Mouse (Mus musculus) forebrain, embryonic 14.5 days (tissue): ENCODE results near the gene Srrm2. TPM values are rescaled to one million over a fixed set of nuclear protein-coding genes. Genes with fewer than 3 reads are reported as not detected.
A peak's percentile ranks its signal among the peaks of the same experiment; 100 is the strongest.

Source experiments
- ATAC-seq: fragments of 200-750 bp; cut with Nextera tagmentation; 2 replicates; pipeline ENCODE4 v1.8.0; 2017; ENCODE audit warnings: mild to moderate bottlenecking, moderate library complexity
- DNase-seq: peaks from one replicate; pipeline ENCODE4 v3.0.0-alpha.2; 2015; ENCODE audit warnings: low spot score
- H3K27ac ChIP-seq: fragments of 300-500 bp; sonication (generic); 2 replicates; pipeline ENCODE4 v1.5.1; 2014; ENCODE audit warnings: low read depth, mild to moderate bottlenecking, control low read depth, low read length, moderate library complexity
- H3K27me3 ChIP-seq: fragments of 300-500 bp; sonication (generic); replicated peaks from 2 replicates; pipeline ENCODE4 v1.6.1; 2014; ENCODE audit warnings: low read length, control low read depth, mixed read lengths; ENCODE audit not compliant: control insufficient read depth, insufficient read depth
- H3K36me3 ChIP-seq: fragments of 300-500 bp; sonication (generic); 2 replicates; pipeline ENCODE4 v1.6.1; 2014; ENCODE audit warnings: low read length, control low read depth; ENCODE audit not compliant: control insufficient read depth, insufficient read depth
- H3K4me1 ChIP-seq: fragments of 300-500 bp; sonication (generic); 2 replicates; pipeline ENCODE4 v1.6.1; 2014; ENCODE audit warnings: antibody characterized with exemption, low read length, control low read depth; ENCODE audit not compliant: control insufficient read depth, insufficient read depth
- H3K4me2 ChIP-seq: fragments of 300-500 bp; sonication (generic); 2 replicates; pipeline ENCODE4 v1.6.1; 2014; ENCODE audit warnings: mild to moderate bottlenecking, control low read depth, low read length
- H3K4me3 ChIP-seq: fragments of 300-500 bp; sonication (generic); 2 replicates; pipeline ENCODE4 v1.5.1; 2014; ENCODE audit warnings: low read depth, low read length, control low read depth
- H3K9ac ChIP-seq: fragments of 300-500 bp; sonication (generic); 2 replicates; pipeline ENCODE4 v1.6.1; 2014; ENCODE audit warnings: mild to moderate bottlenecking, low read length, control low read depth, moderate library complexity
- H3K9me3 ChIP-seq: fragments of 300-500 bp; sonication (generic); replicated peaks from 2 replicates; pipeline ENCODE4 v1.6.1; 2016; ENCODE audit warnings: low read length, control low read depth, mixed read lengths; ENCODE audit not compliant: control insufficient read depth
- WGBS: fragments of 180-500 bp; shearing (Covaris S2); extraction: QIAGEN DNeasy Blood & Tissue Kit; methylation state at CpG from one replicate; pipeline ENCODE4 v1.1.7; 2014; 5-methylcytosine and 5-hydroxymethylcytosine counted together
- polyA plus RNA-seq: library from polyadenylated mRNA; unstranded; fragments of >200 nt; fragmentation: Nextera tagmentation; extraction: Ambion mirVana; gene quantifications from 2 replicates; pipeline ENCODE4 v1.2.1, GENCODE M21; 2014

The Srrm2 gene
- polyA plus RNA-seq, 1 experiment from 2014 or later = 226 TPM

DNA sequence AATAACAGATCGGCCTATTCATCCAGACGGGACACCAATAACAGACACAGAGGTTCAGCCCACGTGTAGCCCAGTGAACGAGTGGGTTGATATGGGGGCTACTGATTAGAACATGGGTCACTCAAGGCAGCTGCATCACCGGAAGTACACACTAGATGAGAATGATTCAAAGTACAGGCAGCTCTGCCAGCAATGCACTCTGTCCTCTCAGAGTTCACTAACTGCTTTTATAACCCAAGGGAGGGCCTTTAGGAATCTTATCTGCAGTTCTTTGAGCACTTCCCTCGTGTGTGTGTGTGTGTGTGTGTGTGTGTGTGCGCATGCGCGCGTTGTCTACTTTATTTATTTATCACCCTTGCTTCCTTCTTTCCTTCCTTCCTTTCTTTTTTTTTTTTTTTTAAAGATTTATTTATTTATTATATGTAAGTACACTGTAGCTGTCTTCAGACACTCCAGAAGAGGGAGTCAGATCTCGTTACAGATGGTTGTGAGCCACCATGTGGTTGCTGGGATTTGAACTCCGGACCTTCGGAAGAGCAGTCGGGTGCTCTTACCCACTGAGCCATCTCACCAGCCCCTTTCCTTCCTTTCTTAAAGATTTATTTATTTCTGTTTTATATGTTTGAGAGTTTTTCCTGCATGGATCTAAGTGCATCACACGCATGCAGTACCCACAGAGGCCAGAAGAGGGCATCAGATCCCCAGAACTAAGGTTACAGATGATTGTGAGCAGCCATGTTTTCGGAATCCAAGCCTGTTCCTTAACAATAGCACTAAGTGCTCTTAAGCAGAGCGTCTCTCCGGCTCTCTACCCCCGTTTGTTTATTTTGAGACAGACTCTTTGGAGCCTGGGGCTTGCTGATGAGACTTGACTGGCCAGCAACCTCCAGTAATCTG is 60.8 kb downstream of the Srrm2 start:
- H3K27me3 ChIP-seq = no peaks in the 10 kb centered on the region
- no peak overlapping the region for H3K4me2 ChIP-seq
- DNase-seq (peak; percentile 80), ATAC-seq (peak; percentile 62)
- 60% methylated on average over 18 of the region's 19 CpGs for WGBS
- no peaks in the 10 kb centered on the region for H3K9me3 ChIP-seq
- no peak overlapping the region for H3K4me3 ChIP-seq
- no peaks in the 10 kb centered on the region for H3K36me3 ChIP-seq
- no peak overlapping the region for H3K9ac ChIP-seq
- no peak overlapping the region for H3K27ac ChIP-seq
- no peaks in the 10 kb centered on the region for H3K4me1 ChIP-seq

DNA sequence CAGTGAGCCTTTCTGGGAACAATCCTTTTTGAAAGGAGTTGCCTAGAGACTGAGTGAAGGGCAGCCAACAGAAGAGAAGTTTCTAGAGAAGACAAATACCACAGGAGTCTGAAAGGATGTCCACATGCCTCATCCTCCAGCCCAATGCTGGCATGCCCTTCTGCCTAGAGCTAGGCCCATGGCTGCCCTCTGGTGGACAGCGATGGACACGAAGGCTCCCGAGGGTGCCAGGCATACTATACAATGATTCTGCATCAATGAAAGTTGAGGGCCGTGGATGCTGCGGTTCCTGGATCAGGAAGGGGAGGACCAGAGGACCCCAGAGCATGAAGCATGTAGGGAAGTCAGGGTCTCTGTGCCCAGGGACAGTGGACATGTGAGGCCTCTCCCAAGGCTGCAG is 63.0 kb downstream of the Srrm2 start:
- H3K4me2 ChIP-seq = no peak overlapping the region
- no peaks in the 10 kb centered on the region for H3K9me3 ChIP-seq
- H3K9ac ChIP-seq = no peak overlapping the region
- no peaks in the 10 kb centered on the region for H3K36me3 ChIP-seq
- H3K27me3 ChIP-seq = no peaks in the 10 kb centered on the region
- no peak overlapping the region for H3K27ac ChIP-seq
- 43% methylated on average over 5 of the region's 5 CpGs for WGBS
- ATAC-seq (no peak), DNase-seq (peak; percentile 58)
- no peak overlapping the region for H3K4me3 ChIP-seq
- H3K4me1 ChIP-seq = no peaks in the 10 kb centered on the region

DNA sequence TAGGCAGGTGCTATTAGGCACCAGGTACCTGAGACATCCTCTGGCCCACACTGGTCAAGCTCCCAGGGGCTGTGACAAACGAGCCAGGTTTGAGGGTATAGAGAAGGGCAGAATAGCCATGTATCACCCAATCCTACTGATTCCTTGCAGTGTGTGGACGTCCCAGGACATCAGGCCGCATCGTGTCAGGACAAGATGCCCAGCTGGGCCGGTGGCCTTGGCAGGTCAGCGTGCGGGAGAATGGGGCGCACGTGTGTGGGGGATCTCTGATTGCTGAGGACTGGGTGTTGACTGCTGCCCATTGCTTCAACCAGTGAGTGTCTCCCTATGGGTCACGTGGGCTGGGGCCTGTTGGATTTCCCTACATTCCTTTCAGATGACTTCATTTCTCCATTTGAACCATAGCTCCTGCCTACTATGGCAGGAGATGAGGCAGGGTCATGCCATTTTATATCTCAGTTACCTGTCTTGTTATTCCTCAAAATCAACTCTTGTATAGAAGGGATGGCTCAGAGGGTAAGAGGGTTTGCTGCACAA is 64.0 kb downstream of the Srrm2 start:
- 92% methylated on average over 10 of the region's 10 CpGs for WGBS
- H3K9me3 ChIP-seq = no peaks in the 10 kb centered on the region
- no peaks in the 10 kb centered on the region for H3K36me3 ChIP-seq
- H3K4me3 ChIP-seq = no peak overlapping the region
- H3K4me2 ChIP-seq = no peak overlapping the region
- no peaks in the 10 kb centered on the region for H3K4me1 ChIP-seq
- H3K27ac ChIP-seq = no peak overlapping the region
- H3K9ac ChIP-seq = no peak overlapping the region
- DNase-seq = no peak
- no peaks in the 10 kb centered on the region for H3K27me3 ChIP-seq
- ATAC-seq = no peak

DNA sequence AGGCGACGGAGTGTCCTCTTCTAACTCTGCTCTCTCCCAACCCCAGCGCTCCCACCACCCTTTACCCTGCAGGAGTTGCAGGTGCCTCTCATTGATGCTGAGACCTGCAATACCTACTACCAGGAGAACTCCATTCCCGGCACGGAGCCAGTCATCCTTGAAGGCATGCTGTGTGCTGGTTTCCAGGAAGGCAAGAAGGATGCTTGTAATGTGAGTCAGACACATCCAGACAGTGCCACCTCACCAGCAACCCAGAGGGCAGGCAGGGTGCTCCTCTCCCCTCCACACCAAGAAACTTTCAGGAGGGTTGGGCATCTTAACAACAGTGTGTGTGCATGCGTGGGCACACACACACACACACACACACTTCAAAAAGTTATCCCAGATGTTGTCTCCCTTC is 66.9 kb downstream of the Srrm2 start:
- Histone ChIP-seq H3K9me3 (no peaks in the 10 kb centered on the region), H3K4me2 (no peak overlapping the region), H3K36me3 (no peaks in the 10 kb centered on the region), H3K4me3 (no peak overlapping the region), H3K27ac (no peak overlapping the region), H3K27me3 (no peaks in the 10 kb centered on the region), H3K9ac (no peak overlapping the region), H3K4me1 (no peaks in the 10 kb centered on the region)
- ATAC-seq (no peak), DNase-seq (no peak)
- WGBS = 81% methylated on average over 6 of the region's 6 CpGs

DNA sequence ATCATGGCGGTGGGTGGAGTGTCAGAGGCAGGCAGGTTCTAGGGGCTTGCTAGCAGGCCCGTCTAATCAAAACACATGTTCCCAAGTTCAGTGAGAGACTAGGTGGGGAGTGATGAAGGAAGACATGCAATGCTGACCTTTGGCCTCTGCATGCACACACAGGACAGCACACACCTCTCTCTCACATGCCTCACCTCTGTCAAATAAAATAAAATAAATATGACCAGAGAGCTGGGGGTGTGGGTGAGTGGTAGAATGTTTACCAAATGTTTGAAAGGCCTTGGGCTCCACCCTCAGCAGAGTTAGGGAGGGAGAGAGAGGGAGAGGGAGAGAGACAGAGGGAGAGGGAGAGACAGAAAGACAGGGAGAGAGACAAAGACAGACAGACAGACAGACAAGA is 67.6 kb downstream of the Srrm2 start:
- H3K4me3 ChIP-seq = no peak overlapping the region
- no peak for DNase-seq
- H3K27me3 ChIP-seq = no peaks in the 10 kb centered on the region
- ATAC-seq = no peak
- no peak overlapping the region for H3K27ac ChIP-seq
- H3K4me2 ChIP-seq = no peak overlapping the region
- 88% methylated on average over 2 of the region's 2 CpGs for WGBS
- no peak overlapping the region for H3K9ac ChIP-seq
- H3K4me1 ChIP-seq = no peaks in the 10 kb centered on the region
- no peaks in the 10 kb centered on the region for H3K36me3 ChIP-seq
- H3K9me3 ChIP-seq = no peaks in the 10 kb centered on the region

DNA sequence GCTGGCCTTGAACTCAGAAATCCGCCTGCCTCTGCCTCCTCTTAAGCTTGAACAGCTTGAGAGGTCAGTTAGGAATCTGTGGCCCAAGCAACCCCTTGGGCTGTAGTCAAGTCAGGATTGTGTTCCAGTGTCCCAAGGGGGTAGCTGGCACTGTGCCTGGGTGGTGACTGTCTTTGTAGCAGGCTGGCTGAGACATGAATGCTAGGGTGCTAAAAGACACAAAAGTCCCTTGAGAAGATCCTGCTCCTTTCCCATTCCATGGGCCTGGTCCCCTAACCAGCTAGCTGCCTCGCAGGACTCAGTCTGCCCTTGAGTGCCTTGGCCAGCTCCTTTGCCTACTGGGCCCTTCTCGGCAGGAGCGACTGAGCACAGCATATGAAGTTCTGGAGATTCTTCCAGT is 72.6 kb downstream of the Srrm2 start:
- no peaks in the 10 kb centered on the region for H3K9me3 ChIP-seq
- no peaks in the 10 kb centered on the region for H3K4me1 ChIP-seq
- ATAC-seq (no peak), DNase-seq (no peak)
- no peak overlapping the region for H3K4me3 ChIP-seq
- H3K9ac ChIP-seq = no peak overlapping the region
- H3K27me3 ChIP-seq = no peaks in the 10 kb centered on the region
- no peaks in the 10 kb centered on the region for H3K36me3 ChIP-seq
- WGBS = 79% methylated on average over 4 of the region's 4 CpGs
- H3K4me2 ChIP-seq = no peak overlapping the region
- no peak overlapping the region for H3K27ac ChIP-seq

DNA sequence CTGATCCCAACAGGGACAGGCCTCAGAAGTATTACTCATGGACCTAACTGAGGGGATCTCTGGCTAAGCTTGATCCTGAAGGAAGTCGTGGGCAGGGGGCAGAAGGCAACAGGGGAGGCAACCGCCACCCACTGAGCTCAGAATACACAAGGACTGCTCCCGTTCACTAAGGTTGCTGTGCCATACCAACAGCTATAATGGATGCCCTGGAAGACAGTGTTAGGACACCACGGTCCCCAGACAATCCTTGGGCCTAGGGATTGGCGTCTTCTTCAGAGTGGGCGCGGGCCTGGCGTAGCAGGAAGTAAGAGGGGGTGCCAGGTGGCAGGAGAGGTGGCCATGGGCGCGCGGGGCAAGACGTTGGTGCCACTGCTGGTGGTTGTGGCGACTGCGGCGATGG is 77.4 kb downstream of the Srrm2 start, which contains the start of gene Prss21:
Prss21 (plus strand) TSS at position 301 of the 400 bp plus-strand sequence.
- H3K4me3 ChIP-seq = no peak within 1 kb of the TSS
- H3K27me3 ChIP-seq = no peaks in the 10 kb centered on the region
- no peak within 1 kb of the TSS for H3K4me2 ChIP-seq
- no peaks in the 10 kb centered on the region for H3K36me3 ChIP-seq
- no peak for DNase-seq
- no peaks in the 10 kb centered on the region for H3K4me1 ChIP-seq
- no peaks in the 10 kb centered on the region for H3K9me3 ChIP-seq
- H3K27ac ChIP-seq = no peak within 1 kb of the TSS
- no peak for ATAC-seq
- no peak within 1 kb of the TSS for H3K9ac ChIP-seq
- WGBS = 88% methylated on average over 15 of the region's 15 CpGs

DNA sequence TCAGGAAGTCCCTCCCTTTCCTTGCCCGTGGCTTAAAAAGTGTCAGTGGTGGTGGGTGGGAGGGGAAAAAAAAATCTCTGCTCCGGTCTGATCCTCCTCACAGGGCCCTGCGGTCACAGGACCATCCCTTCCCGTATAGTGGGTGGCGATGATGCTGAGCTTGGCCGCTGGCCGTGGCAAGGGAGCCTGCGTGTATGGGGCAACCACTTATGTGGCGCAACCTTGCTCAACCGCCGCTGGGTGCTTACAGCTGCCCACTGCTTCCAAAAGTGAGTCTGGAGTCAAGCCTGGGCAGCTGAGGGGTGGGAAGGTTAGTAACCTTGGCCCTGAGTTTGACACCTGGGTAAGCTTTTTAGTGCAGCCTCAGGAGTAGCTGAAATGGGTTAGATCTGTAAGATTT is 78.2 kb downstream of the Srrm2 start:
- ATAC-seq (no peak), DNase-seq (no peak)
- no peaks in the 10 kb centered on the region for H3K9me3 ChIP-seq
- H3K27me3 ChIP-seq = no peaks in the 10 kb centered on the region
- H3K4me3 ChIP-seq = no peak overlapping the region
- H3K4me1 ChIP-seq = no peaks in the 10 kb centered on the region
- H3K4me2 ChIP-seq = no peak overlapping the region
- no peak overlapping the region for H3K27ac ChIP-seq
- no peak overlapping the region for H3K9ac ChIP-seq
- WGBS = 90% methylated on average over 11 of the region's 11 CpGs
- H3K36me3 ChIP-seq = no peaks in the 10 kb centered on the region
